9 mouse cellular contexts compared by ENCODE assay signal in genomic region chr13:102744481-102745269, GRCm38 (mm10). TPM values are rescaled to one million over a fixed set of nuclear protein-coding genes. Genes with fewer than 3 reads are reported as not detected.
DNase-seq lines count a peak whose midpoint lies in the region; ATAC-seq and TF ChIP-seq lines count a peak whose summit lies in the region.
"Had no signal": no experiment of that assay in that cellular context is flagged by ENCODE, and none has a peak within 500 bp of the region (broad histone marks: within the 10 kb centered on the region; RNA-seq: fewer than 3 reads in every experiment).

No protein-coding gene starts in this region.

- ATAC-seq in intestine, postnatal 0 days: no peak
- ATAC-seq in intestine, embryonic 15.5 days: no peak

- no peak overlapping the region for H3K9ac ChIP-seq in intestine, postnatal 0 days (ENCODE audit: low read depth, low read length)
- H3K9ac ChIP-seq in intestine, embryonic 15.5 days: no peak overlapping the region
- no peak overlapping the region for H3K9ac ChIP-seq in ES-E14 (ENCODE audit: insufficient read depth, low read depth, low read length, poor library complexity, severe bottlenecking)
- H3K9ac ChIP-seq: embryonic facial prominence, embryonic 13.5 days had no signal

- 70% methylated on average over 9 of the region's 9 CpGs for WGBS in intestine, postnatal 0 days
- 68% methylated on average over 9 of the region's 9 CpGs for WGBS in intestine, embryonic 15.5 days
- WGBS in macrophage (ENCODE audit: missing documents): 71% methylated on average over 9 of the region's 9 CpGs

- H3K79me2 ChIP-seq in macrophage (ENCODE audit: inconsistent target): no peaks in the 10 kb centered on the region; the same call in 1 of the 2 replicates

- in situ Hi-C loops in ES-E14 (cut with MboI; ENCODE audit: low sequenced_read_pairs in 2 of 2, unreplicated experiment in 2 of 2): no loop called here

- no peak overlapping the region for H3K4me3 ChIP-seq in intestine, postnatal 0 days (ENCODE audit: low read depth, low read length)
- H3K4me3 ChIP-seq in intestine, embryonic 15.5 days (replicated peaks): no peak overlapping the region
- H3K4me3 ChIP-seq in ES-E14 (ENCODE audit: insufficient read depth in 1 of 2, low read depth in 1 of 2, low read length in 2 of 2, poor library complexity in 1 of 2, severe bottlenecking in 1 of 2) (no peak overlapping the region), macrophage (ENCODE audit: inconsistent target) (no peak overlapping the region)
- H3K4me3 ChIP-seq: embryonic facial prominence, embryonic 13.5 days had no signal

- H3K27ac ChIP-seq in intestine, postnatal 0 days (ENCODE audit: low read depth, low read length): no peak overlapping the region
- H3K27ac ChIP-seq in intestine, embryonic 15.5 days: no peak overlapping the region
- peak overlapping the region; percentile 25; the same call in 1 of the 2 replicates for H3K27ac ChIP-seq in ES-E14 (ENCODE audit: insufficient read depth, low read depth, low read length, poor library complexity, severe bottlenecking)
- H3K27ac ChIP-seq in macrophage: peak overlapping the region; percentile 39
- H3K27ac ChIP-seq: embryonic facial prominence, embryonic 13.5 days had no signal

- no peaks in the 10 kb centered on the region for H3K27me3 ChIP-seq in intestine, postnatal 0 days (replicated peaks; ENCODE audit: control insufficient read depth, insufficient read depth, low read length)
- no peaks in the 10 kb centered on the region for H3K27me3 ChIP-seq in intestine, embryonic 15.5 days (replicated peaks)
- H3K27me3 ChIP-seq in splenic B cell, adult 2 months (ENCODE audit: control insufficient read depth, insufficient read depth, low read length, poor library complexity, severe bottlenecking): no peaks in the 10 kb centered on the region
- H3K27me3 ChIP-seq: embryonic facial prominence, embryonic 13.5 days had no signal

- no peak overlapping the region for H3K4me2 ChIP-seq in intestine, postnatal 0 days (replicated peaks; ENCODE audit: low read depth)
- H3K4me2 ChIP-seq in intestine, embryonic 15.5 days (replicated peaks): no peak overlapping the region
- H3K4me2 ChIP-seq: embryonic facial prominence, embryonic 13.5 days had no signal

- H3K36me3 ChIP-seq in intestine, postnatal 0 days (ENCODE audit: control insufficient read depth, insufficient read depth): peaks cover 28% of the 10 kb centered on the region
- H3K36me3 ChIP-seq in intestine, embryonic 15.5 days: no peaks in the 10 kb centered on the region
- no peaks in the 10 kb centered on the region for H3K36me3 ChIP-seq in ES-E14 (ENCODE audit: control insufficient read depth, insufficient read depth, low read length, poor library complexity, severe bottlenecking)
- H3K36me3 ChIP-seq in macrophage (ENCODE audit: inconsistent target): peaks cover 37% of the 10 kb centered on the region
- H3K36me3 ChIP-seq in splenic B cell, adult 2 months (ENCODE audit: control insufficient read depth, insufficient read depth, low read length, poor library complexity, severe bottlenecking): peaks cover 4% of the 10 kb centered on the region

- peak; percentile 88 for TF ChIP-seq CTCF in intestine, postnatal 0 days (IDR thresholded peaks at IDR 0.05; ENCODE audit: low read depth)

- peak; percentile 55 for DNase-seq in ES-E14 (ENCODE audit: low read depth, low spot score)
- DNase-seq in cerebellum, postnatal 10 days: peak; percentile 71 to 74
- peak; percentile 32 to 33 for DNase-seq in frontal cortex, postnatal 25 days (ENCODE audit: low spot score in 2 of 2)
- peak; percentile 47 for DNase-seq in layer of hippocampus, adult 9-10 months (ENCODE audit: low spot score)
- peak; percentile 80 for DNase-seq in splenic B cell, adult 2 months (ENCODE audit: low read depth, low spot score)

- no peaks in the 10 kb centered on the region for H3K9me3 ChIP-seq in intestine, postnatal 0 days (ENCODE audit: control insufficient read depth)
- no peaks in the 10 kb centered on the region for H3K9me3 ChIP-seq in intestine, embryonic 15.5 days
- H3K9me3 ChIP-seq in ES-E14 (ENCODE audit: control insufficient read depth, insufficient read depth, low read depth, low read length): no peaks in the 10 kb centered on the region
- H3K9me3 ChIP-seq: embryonic facial prominence, embryonic 13.5 days had no signal

- no peaks in the 10 kb centered on the region for H3K4me1 ChIP-seq in intestine, postnatal 0 days (replicated peaks; ENCODE audit: control insufficient read depth, insufficient read depth, low read length)
- H3K4me1 ChIP-seq in intestine, embryonic 15.5 days (replicated peaks): no peaks in the 10 kb centered on the region
- peaks cover 0 to 18% of the 10 kb centered on the region in 2 experiments; a peak in 2 of 4 replicates for H3K4me1 ChIP-seq in ES-E14 (ENCODE audit: control insufficient read depth in 2 of 2, insufficient read depth in 2 of 2, low read length in 2 of 2, poor library complexity in 1 of 2)
- H3K4me1 ChIP-seq: embryonic facial prominence, embryonic 13.5 days had no signal

TF ChIP-seq in ES-E14, 5 proteins besides CTCF, POLR2A, EP300 and RAD21:
- TF ChIP-seq MAFK (IDR thresholded peaks at IDR 0.05; ENCODE audit: insufficient read depth, low read depth, low read length) (peak; percentile 85), CHD2 (IDR thresholded peaks at IDR 0.05; ENCODE audit: low read depth, low read length) (no peak), HCFC1 (IDR thresholded peaks at IDR 0.05; ENCODE audit: borderline replicate concordance, insufficient read depth, low read length) (no peak), ZC3H11A (IDR thresholded peaks at IDR 0.05; ENCODE audit: borderline replicate concordance, low read depth, low read length) (peak; percentile 60; the same call in 1 of the 2 replicates), ZNF384 (IDR thresholded peaks at IDR 0.05; ENCODE audit: low read depth, low read length) (peak; percentile 96)

RNA-seq across cellular contexts. Expression of gene Cd180, which starts 51.3 kb away (rescaled TPM):
- 0.26 and 0.31 TPM in 2 replicates for polyA plus RNA-seq in intestine, postnatal 0 days (2015; fragmentation: Nextera tagmentation; extraction: Ambion mirVana)
- 0.49 and 0.66 TPM in 2 replicates for polyA plus RNA-seq in intestine, embryonic 15.5 days (2015; fragmentation: Nextera tagmentation; extraction: Ambion mirVana)
- total RNA-seq in ES-E14 (2012; rRNA removed): 0.13 TPM in 1 of 2 replicates, not detected in the other
- 1,000 to 10,000 TPM in 1 of 26 experiments, 100 to 1,000 TPM in 25; 201 to 1,028 (median 508) TPM for total RNA-seq in macrophage (2018; cell fraction: chromatin; rRNA removed)
- 100 to 1,000 TPM; 376 to 879 (median 604) TPM for total RNA-seq in macrophage (2018; cell fraction: cytosol; rRNA removed)
- total RNA-seq in macrophage (2018; cell fraction: nucleus; rRNA removed): 1,000 to 10,000 TPM in 4 of 26 experiments, 100 to 1,000 TPM in 22; 480 to 1,145 (median 738) TPM
- polyA plus RNA-seq in macrophage (2018): 303 to 726 TPM (median 382 TPM) in 3 replicates

Comparison
In these comparisons a context has a peak if more than half of its experiments do, and no peak if none do; other contexts are left out.
1. H3K27ac ChIP-seq: peak in ES-E14 (single experiment) and macrophage (single experiment); none in intestine, postnatal 0 days (single experiment) and intestine, embryonic 15.5 days (single experiment).
2. RNA of gene Cd180, which starts 51.3 kb away (polyA plus RNA-seq): 303 to 726 TPM in macrophage; 0.49 to 0.66 TPM in intestine, embryonic 15.5 days and 0.26 to 0.31 TPM in intestine, postnatal 0 days; every median in the first group is over 100 times any median in the second.
3. Peak in every context shown above with its lines, with median percentiles within 50 percentile points of each other: DNase-seq.